Mouse (Mus musculus): ENCODE data around the gene P2ry12.

Gene P2ry12

GRCm38 (mm10) chr3:59230912-59231311 lies 31.8 kb downstream of the P2ry12 start:
- no peak for DNase-seq (ENCODE audit: low spot score)

- DNase-seq (ENCODE audit: low spot score): no peak
Observed at GRCm38 (mm10) chr3:59228730-59229551, 33.7 kb downstream of the P2ry12 start.

DNA sequence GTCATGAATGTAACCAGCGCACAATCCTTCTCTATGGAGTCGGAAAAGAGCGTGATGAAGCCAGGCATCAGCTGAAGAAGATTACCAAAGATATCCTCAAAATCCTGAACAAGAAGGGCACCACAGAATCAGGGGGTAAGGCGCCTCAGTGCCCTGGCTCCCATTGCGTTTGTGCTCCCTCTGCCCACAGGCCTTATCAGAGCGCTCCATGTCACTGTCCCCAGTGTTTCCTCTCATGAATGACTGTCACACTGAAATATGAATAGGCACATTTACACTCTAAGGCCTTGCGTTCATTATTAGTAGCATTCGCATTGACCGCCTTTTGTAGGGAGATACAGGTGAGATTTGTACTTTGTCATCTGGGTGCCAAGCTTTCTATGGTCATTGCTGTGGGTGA lies 35.0 kb downstream of the P2ry12 start:
- DNase-seq (ENCODE audit: low spot score): no peak

GRCm38 (mm10) chr3:59225411-59225810 lies 37.3 kb downstream of the P2ry12 start:
- no peak for DNase-seq (ENCODE audit: low spot score)

GRCm38 (mm10) chr3:59222303-59222702 lies 40.4 kb downstream of the P2ry12 start:
- DNase-seq (ENCODE audit: low spot score): no peak

- DNase-seq (ENCODE audit: low spot score): no peak
Observed at GRCm38 (mm10) chr3:59219326-59219725, 43.3 kb downstream of the P2ry12 start.

- DNase-seq (ENCODE audit: low spot score): no peak
Observed at GRCm38 (mm10) chr3:59217211-59217610, 45.5 kb downstream of the P2ry12 start.

DNA sequence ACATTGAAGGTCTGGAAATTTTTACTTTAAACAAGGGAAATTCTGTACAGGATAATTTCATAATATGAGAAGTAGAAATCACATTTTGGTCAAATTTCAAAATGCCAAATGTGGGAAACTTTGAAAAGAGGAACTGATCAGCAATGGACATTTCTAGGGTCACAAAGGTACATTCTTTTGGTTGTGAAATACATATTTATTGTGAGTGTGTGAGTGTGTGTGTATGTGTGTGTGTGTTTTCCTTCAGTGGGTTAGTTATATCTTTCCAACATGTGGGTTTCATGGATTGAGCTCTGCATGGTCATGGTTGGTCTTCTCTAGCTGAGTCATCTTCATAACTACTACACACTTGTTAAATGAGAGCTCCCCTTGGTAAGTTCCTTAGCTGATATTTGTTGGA lies 50.3 kb downstream of the P2ry12 start:
- DNase-seq (ENCODE audit: low spot score): no peak

GRCm38 (mm10) chr3:59211784-59212183 lies 50.9 kb downstream of the P2ry12 start:
- no peak for DNase-seq (ENCODE audit: low spot score)

DNA sequence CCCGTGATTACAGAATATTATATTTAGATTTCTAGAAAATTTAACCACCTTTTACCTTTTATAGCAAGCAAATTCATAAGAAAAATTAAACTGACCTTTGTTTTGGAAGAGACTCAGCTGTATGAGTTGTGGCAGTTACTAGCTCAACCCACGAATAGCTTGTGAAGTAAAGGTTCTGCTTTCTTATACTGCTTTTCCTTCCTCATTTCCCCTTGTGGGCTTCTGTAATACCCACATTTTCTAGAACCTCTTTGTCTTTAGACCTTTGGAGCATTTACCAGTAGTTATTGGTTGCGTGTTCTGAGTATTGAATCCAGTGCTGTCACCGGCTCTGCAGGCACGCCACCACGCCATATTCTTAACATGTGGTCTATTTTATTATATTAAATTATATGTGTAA lies 51.9 kb downstream of the P2ry12 start, which contains the start of gene P2ry13:
Gene P2ry13 (minus strand): TSS at position 156 of the 400 bp plus-strand sequence.
- no peak for DNase-seq (ENCODE audit: low spot score)

- no peak for DNase-seq (ENCODE audit: low spot score)
Observed at GRCm38 (mm10) chr3:59210089-59210488, 52.6 kb downstream of the P2ry12 start.

DNA sequence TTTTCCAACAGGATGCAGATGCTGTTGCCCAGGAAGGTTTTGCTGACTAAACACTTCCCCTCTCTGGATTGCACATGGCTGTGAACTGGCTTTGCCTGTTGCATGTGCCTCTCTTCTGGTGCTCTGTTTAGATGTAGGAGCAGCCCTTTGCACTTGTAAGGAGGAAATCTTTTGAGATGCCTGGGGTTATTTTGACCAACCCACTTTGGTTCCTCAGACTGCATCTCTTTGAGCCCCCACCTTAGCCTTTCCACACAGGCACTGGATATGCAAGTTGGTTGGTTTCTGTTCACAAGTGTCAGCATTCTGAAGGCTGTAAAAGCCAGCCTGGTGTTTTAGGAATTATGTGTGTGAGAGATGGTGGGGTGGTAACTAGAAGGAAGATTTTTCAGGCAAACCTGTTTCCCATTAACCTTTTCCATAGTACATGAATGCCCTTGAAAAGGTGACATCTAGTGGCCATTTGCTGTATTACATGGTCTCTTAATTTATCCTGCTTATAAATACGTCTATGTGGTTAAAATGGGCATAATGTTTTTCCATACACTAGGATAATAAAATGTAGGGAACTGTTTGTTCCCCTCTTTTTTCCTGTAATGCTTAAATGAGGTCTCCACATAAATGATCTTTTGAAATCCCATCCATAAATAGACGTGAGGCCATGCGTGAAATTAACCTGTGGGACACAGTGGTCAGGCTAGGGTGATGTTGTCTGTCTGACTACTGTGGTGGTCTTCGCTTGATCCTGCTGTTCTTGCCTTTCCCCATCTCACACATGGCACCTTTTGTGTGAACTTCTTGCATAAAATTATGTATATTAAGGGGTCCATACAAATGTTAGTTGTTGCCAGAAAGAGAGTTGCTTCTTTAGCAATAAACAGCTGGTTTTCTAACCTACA lies 53.8 kb downstream of the P2ry12 start:
- no peak for DNase-seq (ENCODE audit: low spot score)

- no peak for DNase-seq (ENCODE audit: low spot score)
Observed at GRCm38 (mm10) chr3:59205941-59206340, 56.7 kb downstream of the P2ry12 start.

DNA sequence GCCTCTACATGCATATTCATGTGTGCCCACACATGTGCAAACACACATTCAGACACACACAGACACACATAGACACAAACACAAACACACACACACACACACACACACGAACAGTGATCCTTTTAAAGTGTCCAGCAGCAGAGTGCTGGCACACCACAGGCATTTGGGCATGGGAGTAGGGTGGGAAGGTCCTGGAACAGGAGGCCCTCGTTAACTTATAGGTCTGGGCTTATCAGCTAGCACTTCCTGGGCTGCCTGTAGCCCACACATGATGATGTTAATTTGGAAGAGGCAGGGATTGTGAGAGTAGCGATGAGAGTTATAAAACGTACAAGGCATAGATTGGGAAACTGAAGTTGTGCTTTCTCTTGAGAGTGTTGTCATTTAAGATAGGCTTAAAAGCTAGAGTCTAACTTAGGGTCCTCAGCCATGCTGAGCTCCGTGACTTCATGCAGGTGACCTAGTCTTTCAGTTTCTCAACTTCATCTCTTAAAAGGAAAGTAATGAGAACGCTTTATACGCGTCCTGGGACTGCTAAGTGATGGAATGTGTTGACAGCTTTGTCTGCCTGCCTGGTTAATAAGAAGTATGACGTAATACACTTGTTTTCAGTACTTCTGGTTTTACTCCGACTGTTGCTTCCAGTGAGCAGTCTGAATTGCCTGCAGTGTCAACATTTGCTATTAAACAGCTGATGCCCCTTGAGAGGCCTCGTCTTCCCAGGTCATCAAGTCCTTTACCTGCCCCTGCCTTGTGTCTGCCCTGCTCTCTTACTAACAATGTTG lies 57.8 kb downstream of the P2ry12 start:
- no peak for DNase-seq (ENCODE audit: low spot score)

- DNase-seq (ENCODE audit: low spot score): no peak
Observed at GRCm38 (mm10) chr3:59203802-59204520, 58.7 kb downstream of the P2ry12 start.

DNA sequence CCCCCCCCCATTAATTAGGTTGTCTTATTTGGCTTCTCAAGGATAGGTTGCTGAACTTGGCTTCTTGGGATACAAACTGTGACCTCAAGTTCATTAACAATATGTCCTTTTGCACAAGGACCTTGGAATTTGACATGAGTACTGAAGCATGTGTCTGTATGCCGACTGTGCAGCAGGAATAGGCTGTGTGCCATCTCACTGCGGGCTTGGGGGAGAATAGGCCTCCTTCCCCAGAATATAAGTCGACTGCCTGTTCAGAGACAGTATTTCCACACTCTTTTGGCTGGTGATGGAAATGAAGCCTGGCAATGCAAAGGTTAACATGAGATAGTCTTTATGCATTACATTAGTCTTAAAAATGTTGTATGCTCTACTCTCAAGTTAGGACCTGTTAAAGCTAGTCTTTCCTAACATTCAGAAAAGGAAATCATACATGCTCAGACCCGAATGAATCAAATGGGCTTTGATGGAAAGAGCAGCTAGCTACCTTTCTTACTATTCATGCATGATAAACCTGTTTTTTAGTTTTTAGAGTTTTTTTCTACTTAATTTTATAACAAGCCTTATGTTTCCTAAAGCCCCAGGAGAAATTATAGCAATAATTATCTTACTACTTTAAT lies 65.2 kb downstream of the P2ry12 start:
- DNase-seq (ENCODE audit: low spot score): no peak

GRCm38 (mm10) chr3:59194938-59195337 lies 67.7 kb downstream of the P2ry12 start, which contains the start of gene Gpr87:
TSS of gene Gpr87 (minus strand) at chr3:59195104.
- no peak for DNase-seq (ENCODE audit: low spot score)

GRCm38 (mm10) chr3:59194099-59194498 lies 68.6 kb downstream of the P2ry12 start:
- DNase-seq (ENCODE audit: low spot score): no peak

DNA sequence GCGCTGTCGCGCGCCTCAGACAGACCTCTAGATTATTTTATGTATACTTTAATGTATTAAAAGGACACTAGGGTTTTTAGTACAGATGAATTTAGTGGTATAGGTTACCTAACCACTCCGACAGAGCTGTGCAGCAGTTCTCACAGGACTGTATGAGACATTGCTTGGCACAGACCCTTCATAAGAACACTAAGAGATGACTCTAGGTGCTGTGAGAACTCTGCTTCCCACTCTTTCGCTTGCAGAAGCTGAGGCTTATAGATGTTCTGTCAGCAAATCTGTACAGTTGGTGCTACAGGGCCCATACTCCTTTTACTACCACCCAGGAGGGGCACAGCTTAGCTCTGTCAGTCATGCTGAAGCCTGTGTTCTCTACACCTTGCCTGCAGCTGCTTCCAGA lies 71.0 kb downstream of the P2ry12 start:
- DNase-seq (ENCODE audit: low spot score): no peak

DNA sequence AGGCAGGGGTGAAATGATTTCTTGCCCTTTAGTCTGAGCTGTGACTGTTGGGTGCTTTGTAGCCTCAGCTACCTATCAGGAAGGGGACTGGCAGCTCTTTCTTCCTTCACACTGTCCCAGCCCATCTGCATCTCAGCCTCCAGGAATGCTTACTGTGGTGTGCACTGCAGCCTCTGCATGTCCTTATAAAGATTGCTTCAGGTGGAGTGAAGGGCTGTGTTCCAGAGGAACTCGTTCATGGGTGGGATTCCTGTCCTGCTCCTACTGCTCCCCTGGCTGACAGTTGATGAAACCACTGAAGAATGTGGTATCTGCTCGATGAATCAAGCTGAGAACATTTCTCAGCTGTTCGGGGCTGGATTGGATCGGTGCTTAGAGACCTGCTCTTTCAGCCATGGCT lies 75.3 kb downstream of the P2ry12 start:
- DNase-seq (ENCODE audit: low spot score): no peak

DNA sequence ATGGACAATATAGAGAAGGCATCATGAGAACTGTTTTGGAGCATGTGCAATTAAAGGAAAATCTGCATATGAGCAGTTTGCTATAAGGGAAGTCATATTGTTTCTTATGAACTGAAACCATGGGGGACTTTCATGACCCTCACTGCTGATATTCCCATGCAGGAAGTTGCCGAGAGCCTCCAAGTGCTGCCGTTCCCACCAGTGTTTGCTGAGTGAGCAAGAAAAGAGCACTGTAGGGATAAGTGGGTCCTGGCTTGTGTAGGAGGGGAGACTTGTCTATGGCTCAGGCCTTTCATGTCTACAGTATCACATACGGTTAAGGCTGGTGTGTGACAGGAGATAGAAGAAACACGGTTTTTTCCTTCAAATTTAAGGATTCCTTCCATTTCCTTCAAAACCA lies 77.0 kb downstream of the P2ry12 start:
- no peak for DNase-seq (ENCODE audit: low spot score)
